Mouse (Mus musculus) embryonic facial prominence, embryonic 12.5 days (tissue): ENCODE results near the gene Mettl7a3. TPM values are rescaled to one million over a fixed set of nuclear protein-coding genes. Genes with fewer than 3 reads are reported as not detected.
"Not testable (repeated sequence)": the region's sequence is repeated elsewhere in the genome, so short reads cannot be mapped to it uniquely, and the experiment has no call there.

Source experiments
- ATAC-seq: fragments of 200-750 bp; cut with Nextera tagmentation; 2 replicates; pipeline ENCODE4 v1.8.0; 2017; ENCODE audit not compliant: insufficient number of reproducible peaks, insufficient read depth, low FRiP score, low TSS enrichment
- H3K27ac ChIP-seq: fragments of 300-500 bp; sonication (generic); 2 replicates; pipeline ENCODE4 v1.5.1; 2016; ENCODE audit warnings: mild to moderate bottlenecking
- H3K27me3 ChIP-seq: fragments of 300-500 bp; sonication (generic); 2 replicates; pipeline ENCODE4 v1.6.1; 2016; ENCODE audit warnings: mild to moderate bottlenecking, moderate library complexity
- H3K36me3 ChIP-seq: fragments of 300-500 bp; sonication (generic); 2 replicates; pipeline ENCODE4 v1.6.1; 2016; ENCODE audit warnings: mild to moderate bottlenecking
- H3K4me1 ChIP-seq: fragments of 300-500 bp; sonication (generic); 2 replicates; pipeline ENCODE4 v1.6.1; 2016
- H3K4me2 ChIP-seq: fragments of 300-500 bp; sonication (generic); replicated peaks from 2 replicates; pipeline ENCODE4 v1.6.1; 2016; ENCODE audit warnings: mild to moderate bottlenecking, moderate library complexity
- H3K4me3 ChIP-seq: fragments of 300-500 bp; sonication (generic); 2 replicates; pipeline ENCODE4 v1.5.1; 2016; ENCODE audit warnings: mild to moderate bottlenecking
- H3K9ac ChIP-seq: fragments of 300-500 bp; sonication (generic); 2 replicates; pipeline ENCODE4 v1.6.1; 2016; ENCODE audit warnings: mild to moderate bottlenecking, moderate library complexity
- H3K9me3 ChIP-seq: fragments of 300-500 bp; sonication (generic); 2 replicates; pipeline ENCODE4 v1.6.1; 2016; ENCODE audit warnings: mild to moderate bottlenecking, moderate library complexity
- WGBS: fragments of 180-500 bp; shearing (Covaris S2); methylation state at CpG from one replicate; pipeline ENCODE4 v1.1.7; 2016; 5-methylcytosine and 5-hydroxymethylcytosine counted together
- polyA plus RNA-seq: library from polyadenylated mRNA; unstranded; fragments of >200 nt; fragmentation: Nextera tagmentation; extraction: Ambion mirVana; gene quantifications from 2 replicates; pipeline ENCODE4 v1.2.1, GENCODE M21; 2016

The Mettl7a3 gene
- polyA plus RNA-seq, 1 experiment from 2014 or later = 0.28 TPM

DNA sequence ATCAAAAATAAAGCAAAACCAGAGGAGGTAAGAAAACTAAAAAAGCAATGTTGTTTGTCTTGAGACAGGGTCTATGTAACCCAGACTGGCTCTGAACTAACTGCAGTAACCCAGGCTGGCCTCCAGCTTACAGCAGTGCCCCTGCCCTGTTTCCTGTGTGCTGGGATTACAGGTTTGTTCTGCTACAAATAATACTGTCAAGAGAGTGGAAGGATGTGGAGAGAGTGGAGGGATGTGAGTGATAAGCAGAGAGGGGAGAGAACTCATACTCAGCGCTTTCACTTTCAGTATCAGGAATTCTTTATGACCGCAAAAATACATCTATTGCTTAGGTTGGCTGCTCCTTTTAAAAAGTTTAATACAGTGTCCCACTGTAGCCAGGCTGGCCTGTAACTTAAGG lies 22.4 kb upstream of the Mettl7a3 start:
- 82% methylated on average over 2 of the region's 2 CpGs for WGBS
- Histone ChIP-seq H3K9me3 (no peaks in the 10 kb centered on the region), H3K4me1 (no peaks in the 10 kb centered on the region), H3K4me3 (no peak overlapping the region), H3K27me3 (no peaks in the 10 kb centered on the region), H3K4me2 (no peak overlapping the region), H3K9ac (no peak overlapping the region), H3K27ac (no peak overlapping the region), H3K36me3 (peaks cover 5% of the 10 kb centered on the region; the same call in 1 of the 2 replicates)
- no peak for ATAC-seq

DNA sequence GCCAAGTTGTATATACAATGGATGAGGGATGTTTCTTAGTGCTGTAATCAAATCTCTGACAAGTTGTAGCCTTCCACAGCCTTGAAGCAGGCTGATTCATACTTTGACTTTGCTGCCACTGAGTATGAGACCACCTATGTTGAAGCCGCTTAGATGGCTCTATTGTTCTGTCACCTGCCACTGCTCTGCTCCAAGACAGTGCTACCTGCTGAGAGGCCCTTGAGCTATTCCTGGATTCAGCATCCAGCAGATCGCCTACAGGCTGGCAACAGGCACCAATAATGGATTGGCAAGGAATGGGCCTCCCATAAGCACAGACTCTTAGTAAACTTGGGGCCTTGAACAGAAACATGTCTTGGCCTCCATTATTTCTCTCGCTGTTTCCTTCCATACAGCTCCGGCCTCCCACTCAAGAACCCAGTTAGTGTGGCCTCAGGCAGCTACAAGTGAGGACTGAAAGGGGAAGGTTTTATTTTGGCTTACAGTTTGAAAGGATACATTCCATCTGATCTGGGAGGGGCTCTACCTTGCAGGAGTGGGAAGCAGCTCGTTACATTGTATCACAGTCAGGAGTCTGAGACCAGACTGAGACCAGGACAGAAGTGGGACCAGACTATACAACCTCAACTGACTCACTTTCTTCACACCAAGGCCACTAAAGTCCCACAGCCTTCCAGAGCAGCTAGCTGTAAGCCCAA lies 20.1 kb upstream of the Mettl7a3 start:
- H3K9me3 ChIP-seq = no peaks in the 10 kb centered on the region
- 88% methylated on average over 5 of the region's 5 CpGs for WGBS
- no peak overlapping the region for H3K9ac ChIP-seq
- no peak overlapping the region for H3K27ac ChIP-seq
- no peaks in the 10 kb centered on the region for H3K4me1 ChIP-seq
- H3K4me2 ChIP-seq = no peak overlapping the region
- H3K4me3 ChIP-seq = no peak overlapping the region
- no peaks in the 10 kb centered on the region for H3K27me3 ChIP-seq
- peaks cover 5% of the 10 kb centered on the region; the same call in 1 of the 2 replicates for H3K36me3 ChIP-seq
- no peak for ATAC-seq

DNA sequence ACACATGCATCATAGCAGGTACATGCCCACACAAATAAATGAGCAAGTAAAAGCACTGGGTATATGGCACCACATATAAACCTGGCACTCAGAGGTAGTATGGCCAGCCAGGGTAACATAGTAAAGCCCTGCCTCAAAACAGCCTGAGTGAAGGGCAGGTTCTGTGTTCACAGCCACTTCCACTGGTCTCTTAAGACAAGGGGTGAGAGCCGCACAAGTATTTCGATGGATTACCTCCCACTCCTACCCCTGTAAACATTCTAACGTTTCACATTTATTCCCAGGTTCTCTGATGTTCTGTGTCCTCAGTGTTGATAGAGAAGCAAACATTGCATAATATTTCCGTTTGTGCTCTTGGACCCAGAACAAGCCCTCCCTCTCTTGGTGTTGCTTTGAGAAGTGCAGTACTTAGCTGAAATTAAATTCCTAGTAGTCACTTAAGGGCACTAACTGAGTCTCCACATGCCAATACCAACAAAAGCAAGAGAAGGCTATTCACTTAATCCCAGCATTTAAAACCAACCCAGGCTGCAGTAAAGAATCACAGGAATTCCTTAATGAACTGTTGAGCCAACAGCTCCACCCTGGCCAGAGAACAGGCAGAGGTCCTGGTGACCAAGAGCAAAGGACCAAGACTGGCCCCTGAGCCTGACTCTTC lies 16.6 kb upstream of the Mettl7a3 start:
- not testable (repeated sequence) for H3K4me3 ChIP-seq, H3K4me2 ChIP-seq
- WGBS = 73% methylated on average over 4 of the region's 4 CpGs

DNA sequence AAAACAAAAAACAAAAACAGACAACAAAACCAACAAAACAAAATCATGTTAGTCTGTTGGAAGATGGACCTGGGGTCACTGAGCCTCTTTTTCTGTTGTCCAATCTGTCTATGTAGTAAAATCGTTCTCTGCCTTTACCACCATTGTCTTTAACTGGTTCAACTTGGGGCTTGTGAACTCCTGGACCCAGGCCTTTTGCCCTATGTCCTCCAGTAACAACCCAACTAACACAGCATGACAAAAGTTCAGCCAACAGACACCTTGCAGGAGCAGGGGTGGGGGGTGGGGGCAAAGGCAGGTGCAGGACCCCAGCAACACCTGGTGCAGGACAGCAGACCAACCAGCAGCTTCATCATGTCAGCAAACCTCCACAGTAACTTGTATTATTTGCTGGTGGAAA lies 14.8 kb upstream of the Mettl7a3 start:
- Histone ChIP-seq H3K36me3 (0 out of 2 replicates have a peak, but pooled peaks cover under 1% of the 10 kb centered on the region), H3K27me3 (no peaks in the 10 kb centered on the region), H3K9me3 (no peaks in the 10 kb centered on the region), H3K4me3 (no peak overlapping the region), H3K4me1 (0 out of 2 replicates have a peak, but pooled peaks cover 5% of the 10 kb centered on the region), H3K9ac (no peak overlapping the region), H3K4me2 (no peak overlapping the region), H3K27ac (no peak overlapping the region)
- WGBS = 84% methylated on average over 1 of the region's 1 CpGs
- no peak for ATAC-seq

More for the DNA sequence above, 16.6 kb upstream of the Mettl7a3 start:
- not testable (repeated sequence) for H3K27me3 ChIP-seq, H3K27ac ChIP-seq, H3K9me3 ChIP-seq, H3K4me1 ChIP-seq, H3K36me3 ChIP-seq, H3K9ac ChIP-seq, ATAC-seq

DNA sequence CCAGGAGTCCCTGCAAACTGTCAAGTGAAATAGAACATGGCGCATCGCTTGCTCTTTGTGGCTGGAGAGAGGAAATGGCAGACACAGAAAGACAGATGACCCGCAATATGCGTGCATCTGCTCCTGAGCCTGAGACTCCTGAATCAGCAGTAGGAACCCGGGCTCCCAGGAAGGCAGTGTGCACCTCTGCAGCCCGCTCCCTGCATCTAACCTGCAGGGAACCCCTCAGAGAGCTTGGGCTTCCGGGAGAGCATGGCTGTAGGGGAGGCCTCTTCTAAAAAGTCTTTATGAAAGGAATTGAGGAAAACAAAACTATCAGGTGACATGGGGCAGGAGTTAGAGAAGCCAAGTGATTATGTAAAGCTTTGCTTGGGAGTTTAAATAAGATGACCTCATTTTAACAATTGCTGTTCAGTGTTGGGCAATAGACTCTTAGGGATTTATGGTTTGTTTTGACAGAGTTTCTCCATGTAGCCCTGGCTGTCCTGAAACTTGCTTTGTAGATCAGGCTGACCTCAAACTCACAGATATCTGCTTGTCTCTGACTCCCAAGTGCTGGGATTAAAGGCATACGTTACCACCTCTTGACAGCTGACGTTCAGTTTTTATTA lies 14.3 kb upstream of the Mettl7a3 start:
- WGBS = 63% methylated on average over 9 of the region's 9 CpGs
- Histone ChIP-seq H3K4me1 (0 out of 2 replicates have a peak, but pooled peaks cover 5% of the 10 kb centered on the region), H3K9ac (no peak overlapping the region), H3K4me3 (no peak overlapping the region), H3K36me3 (no peaks in the 10 kb centered on the region), H3K4me2 (no peak overlapping the region), H3K9me3 (no peaks in the 10 kb centered on the region), H3K27me3 (no peaks in the 10 kb centered on the region), H3K27ac (no peak overlapping the region)
- ATAC-seq = no peak

DNA sequence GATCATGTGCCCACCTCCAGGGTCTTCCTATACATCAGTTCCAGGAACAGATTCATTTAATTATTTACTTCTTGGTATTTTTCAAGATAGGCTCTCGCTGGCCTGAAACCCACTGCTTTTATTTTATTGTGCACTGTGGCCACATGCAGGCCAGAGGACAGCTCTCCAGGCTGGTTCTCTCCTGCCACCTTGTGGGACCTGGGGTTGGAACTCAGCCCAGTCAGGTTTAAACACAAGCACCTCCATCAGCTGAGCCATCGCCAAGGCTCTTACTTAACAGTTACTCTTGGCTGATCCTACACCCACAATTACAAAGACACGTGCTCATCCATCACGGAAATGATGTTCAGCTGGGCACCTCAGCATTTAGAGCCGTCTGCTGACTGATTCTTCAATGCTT lies 13.6 kb upstream of the Mettl7a3 start:
- no peak overlapping the region for H3K27ac ChIP-seq
- no peak overlapping the region for H3K4me3 ChIP-seq
- no peak overlapping the region for H3K9ac ChIP-seq
- H3K9me3 ChIP-seq = no peaks in the 10 kb centered on the region
- H3K27me3 ChIP-seq = no peaks in the 10 kb centered on the region
- 54% methylated on average over 5 of the region's 5 CpGs for WGBS
- 0 out of 2 replicates have a peak, but pooled peaks cover 5% of the 10 kb centered on the region for H3K4me1 ChIP-seq
- H3K4me2 ChIP-seq = no peak overlapping the region
- ATAC-seq = no peak
- no peaks in the 10 kb centered on the region for H3K36me3 ChIP-seq

DNA sequence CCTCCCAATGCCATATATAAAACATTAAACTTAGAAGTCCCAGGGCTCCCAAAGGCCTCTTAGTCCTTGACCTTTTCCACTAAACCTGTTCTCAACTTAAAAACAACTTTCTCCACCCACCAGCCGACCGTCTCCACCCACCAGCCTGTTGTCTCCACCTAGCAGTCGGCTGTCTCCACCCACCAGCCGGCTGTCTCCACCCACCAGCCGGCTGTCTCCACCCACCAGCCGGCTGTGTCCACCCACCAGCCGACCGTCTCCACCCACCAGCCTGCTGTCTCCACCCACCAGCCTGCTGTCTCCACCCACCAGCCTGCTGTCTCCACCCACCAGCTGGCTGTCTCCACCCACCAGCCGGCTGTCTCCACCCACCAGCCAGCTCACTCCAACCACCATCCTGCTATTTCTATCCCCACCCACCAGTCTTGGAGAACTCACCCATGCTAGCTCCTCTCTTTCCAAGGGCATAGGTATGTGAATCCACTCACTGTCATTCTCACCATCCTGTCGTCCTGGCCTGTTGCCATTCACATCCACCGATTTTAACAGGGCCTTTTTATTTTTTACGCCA lies 10.6 kb upstream of the Mettl7a3 start:
- ATAC-seq = no peak
- H3K4me2 ChIP-seq = no peak overlapping the region
- H3K9me3 ChIP-seq = no peaks in the 10 kb centered on the region
- 71% methylated on average over 12 of the region's 12 CpGs for WGBS
- H3K9ac ChIP-seq = no peak overlapping the region
- no peak overlapping the region for H3K27ac ChIP-seq
- H3K36me3 ChIP-seq = no peaks in the 10 kb centered on the region
- H3K4me3 ChIP-seq = no peak overlapping the region
- H3K27me3 ChIP-seq = no peaks in the 10 kb centered on the region
- H3K4me1 ChIP-seq = 0 out of 2 replicates have a peak, but pooled peaks cover 5% of the 10 kb centered on the region

DNA sequence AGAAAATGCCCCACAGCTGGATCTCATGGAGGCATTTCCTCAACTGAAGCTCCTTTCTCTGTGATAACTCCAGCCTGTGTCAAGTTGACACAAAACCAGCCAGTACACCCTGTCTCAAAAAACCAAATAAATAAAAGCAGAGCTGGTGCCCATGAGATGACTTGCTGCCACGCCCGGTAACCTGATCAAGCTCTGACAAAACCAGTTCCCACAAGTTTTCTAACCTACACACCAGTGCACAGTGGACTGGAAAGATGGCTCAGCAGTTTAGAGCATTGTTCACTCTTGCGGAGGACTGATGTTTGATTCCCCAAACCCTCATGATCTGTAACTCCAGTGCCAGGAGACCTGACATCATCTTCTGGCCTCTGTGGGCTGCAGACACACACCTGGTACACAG lies 9.5 kb upstream of the Mettl7a3 start:
- no peak for ATAC-seq
- Histone ChIP-seq H3K36me3 (no peaks in the 10 kb centered on the region), H3K4me3 (no peak overlapping the region), H3K4me2 (no peak overlapping the region), H3K27me3 (no peaks in the 10 kb centered on the region), H3K4me1 (0 out of 2 replicates have a peak, but pooled peaks cover under 1% of the 10 kb centered on the region), H3K9me3 (no peaks in the 10 kb centered on the region), H3K9ac (no peak overlapping the region), H3K27ac (no peak overlapping the region)
- 71% methylated on average over 3 of the region's 3 CpGs for WGBS

DNA sequence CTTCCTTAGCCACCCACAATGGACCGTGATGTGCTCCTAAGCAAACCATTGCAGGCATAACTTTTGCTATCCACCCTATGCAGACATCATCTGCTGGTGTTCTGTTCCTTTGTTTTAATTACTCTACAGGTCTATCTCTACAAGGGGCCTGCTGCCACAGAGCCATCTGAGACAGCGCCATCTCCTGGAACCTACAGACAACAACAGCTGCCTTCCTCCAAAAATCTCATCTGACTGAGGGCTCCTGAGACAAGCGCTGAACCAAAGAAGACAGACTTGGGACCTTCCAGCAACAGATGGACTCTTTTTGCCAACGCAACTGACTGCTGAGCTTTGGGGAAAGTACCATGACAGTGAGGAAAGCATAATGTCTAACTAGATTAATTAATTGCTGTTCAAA lies 6.6 kb upstream of the Mettl7a3 start:
- H3K9me3 ChIP-seq, H3K27me3 ChIP-seq, H3K4me3 ChIP-seq, ATAC-seq, H3K36me3 ChIP-seq, H3K4me1 ChIP-seq, H3K9ac ChIP-seq, H3K4me2 ChIP-seq, H3K27ac ChIP-seq: not testable (repeated sequence)
- WGBS = 60% methylated on average over 4 of the region's 4 CpGs

DNA sequence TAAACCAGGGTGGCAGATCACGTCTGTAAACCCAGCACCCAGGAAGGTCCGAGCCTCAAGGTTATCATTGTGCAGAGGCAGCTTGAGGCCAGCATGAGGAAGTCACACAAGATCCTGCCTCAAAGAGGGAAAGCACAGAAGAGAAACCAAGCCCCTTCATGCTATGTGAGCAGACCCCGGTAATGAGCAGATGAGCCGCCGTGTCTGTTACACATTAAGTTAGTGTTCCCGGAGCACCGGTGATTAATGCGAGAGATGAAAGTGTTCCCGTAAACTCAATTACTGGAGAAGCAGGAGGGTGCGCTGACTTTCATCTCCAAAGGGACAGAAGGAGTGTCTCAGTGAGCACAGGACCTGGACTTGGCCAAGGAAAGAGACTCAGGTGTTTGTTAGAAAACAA lies 5.4 kb upstream of the Mettl7a3 start:
- H3K9me3 ChIP-seq, ATAC-seq, H3K4me1 ChIP-seq, H3K27ac ChIP-seq, H3K9ac ChIP-seq, H3K27me3 ChIP-seq, H3K36me3 ChIP-seq, H3K4me2 ChIP-seq, H3K4me3 ChIP-seq: not testable (repeated sequence)
- 31% methylated on average over 10 of the region's 10 CpGs for WGBS

DNA sequence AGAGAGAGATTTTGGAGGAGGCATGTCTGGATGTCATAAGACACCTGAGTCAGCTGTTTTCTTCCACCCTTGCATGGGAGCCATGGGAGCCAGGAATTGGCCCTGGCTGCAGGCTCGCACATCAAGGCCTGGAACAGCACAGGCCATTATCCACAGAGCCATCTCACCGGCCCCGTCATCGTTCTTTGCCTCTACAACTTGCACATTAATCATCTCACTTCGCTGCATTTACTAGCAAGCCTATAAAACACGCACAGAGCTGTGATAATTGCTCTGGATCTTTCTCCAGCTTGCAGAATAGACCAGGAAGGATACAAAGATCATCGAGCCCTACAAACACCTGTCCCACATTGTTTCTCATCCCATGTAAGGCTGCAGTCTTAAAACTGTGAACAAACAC lies 4.0 kb upstream of the Mettl7a3 start:
- no peak overlapping the region for H3K9ac ChIP-seq
- no peaks in the 10 kb centered on the region for H3K9me3 ChIP-seq
- WGBS = 84% methylated on average over 7 of the region's 7 CpGs
- no peaks in the 10 kb centered on the region for H3K36me3 ChIP-seq
- no peak for ATAC-seq
- no peaks in the 10 kb centered on the region for H3K4me1 ChIP-seq
- H3K4me3 ChIP-seq = no peak overlapping the region
- H3K27me3 ChIP-seq = no peaks in the 10 kb centered on the region
- no peak overlapping the region for H3K4me2 ChIP-seq
- no peak overlapping the region for H3K27ac ChIP-seq
